Mouse (Mus musculus) small intestine, adult 2 months (tissue): ENCODE data around the gene Hpcal4. TPM values are rescaled to one million over a fixed set of nuclear protein-coding genes. Genes with fewer than 3 reads are reported as not detected.
"Not testable (repeated sequence)": the region's sequence is repeated elsewhere in the genome, so short reads cannot be mapped to it uniquely, and the experiment has no call there.

Experiments used
- H3K27ac ChIP-seq: fragments of 200-500 bp; 2 replicates; pipeline ENCODE4 v1.5.1; 2012; ENCODE audit warnings: low read depth, low read length, control low read depth, inconsistent platforms; ENCODE audit not compliant: insufficient read depth
- H3K27me3 ChIP-seq: fragments of 200-500 bp; 2 replicates; pipeline ENCODE4 v1.6.1; 2012; ENCODE audit warnings: mild to moderate bottlenecking, moderate library complexity, low read length, inconsistent platforms; ENCODE audit not compliant: control insufficient read depth, insufficient read depth
- H3K36me3 ChIP-seq: fragments of 200-500 bp; 2 replicates; pipeline ENCODE4 v1.6.1; 2012; ENCODE audit warnings: mild to moderate bottlenecking, low read length, control low read depth, inconsistent platforms; ENCODE audit not compliant: control insufficient read depth, insufficient read depth
- H3K4me1 ChIP-seq: fragments of 200-500 bp; 2 replicates; pipeline ENCODE4 v1.6.1; 2012; ENCODE audit warnings: low read length, inconsistent platforms, mixed read lengths; ENCODE audit not compliant: control insufficient read depth, insufficient read depth, insufficient read length
- H3K4me3 ChIP-seq: fragments of 200-500 bp; 2 replicates; pipeline ENCODE4 v1.5.1; 2012; ENCODE audit warnings: low read depth, mild to moderate bottlenecking, control low read depth, inconsistent platforms, low read length, moderate library complexity
- CTCF ChIP-seq: fragments of 200-500 bp; IDR thresholded peaks from 2 replicates; pipeline ENCODE4 v1.5.1; 2012; ENCODE audit warnings: low read depth, mild to moderate bottlenecking, control low read depth, inconsistent platforms, low read length, moderate library complexity, mixed read lengths; ENCODE audit not compliant: insufficient replicate concordance, insufficient read length; ENCODE audit errors: extremely low read depth
- POLR2A ChIP-seq: fragments of 200-500 bp; IDR thresholded peaks from 2 replicates; pipeline ENCODE4 v1.6.1; 2012; ENCODE audit warnings: low read depth, mild to moderate bottlenecking, control low read depth, inconsistent platforms, low read length, moderate library complexity
- WGBS: fragments of 180-500 bp; shearing (Covaris S2); methylation state at CpG from one replicate; pipeline ENCODE4 v1.1.7; 2018; 5-methylcytosine and 5-hydroxymethylcytosine counted together
- polyA plus RNA-seq: library from polyadenylated mRNA; depleted of rRNA; stranded (reverse); fragments of >200 nt; gene quantifications from 2 replicates; pipeline ENCODE4 v1.2.3, GENCODE M21; 2012

Hpcal4 gene
- polyA plus RNA-seq, 1 experiment = 0.20 TPM

GRCm38 (mm10) chr4:123155004-123155403 is 28.0 kb upstream of the Hpcal4 start:
- Histone ChIP-seq H3K4me3 (no peak overlapping the region), H3K27ac (no peak overlapping the region), H3K27me3 (no peaks in the 10 kb centered on the region), H3K36me3 (no peaks in the 10 kb centered on the region), H3K4me1 (peaks cover 9% of the 10 kb centered on the region; the same call in 1 of the 2 replicates)
- TF ChIP-seq POLR2A (no peak), CTCF (no peak)
- 5% methylated on average over 4 of the region's 4 CpGs for WGBS

GRCm38 (mm10) chr4:123155427-123155826 is 27.6 kb upstream of the Hpcal4 start:
- H3K27me3 ChIP-seq = no peaks in the 10 kb centered on the region
- no peak for TF ChIP-seq POLR2A
- no peak for TF ChIP-seq CTCF
- no peak overlapping the region for H3K4me3 ChIP-seq
- WGBS = 23% methylated on average over 2 of the region's 2 CpGs
- peaks cover 9% of the 10 kb centered on the region; the same call in 1 of the 2 replicates for H3K4me1 ChIP-seq
- no peak overlapping the region for H3K27ac ChIP-seq
- H3K36me3 ChIP-seq = no peaks in the 10 kb centered on the region

- TF ChIP-seq CTCF (no peak), POLR2A (no peak)
- no peak overlapping the region for H3K27ac ChIP-seq
- no peaks in the 10 kb centered on the region for H3K27me3 ChIP-seq
- H3K36me3 ChIP-seq = no peaks in the 10 kb centered on the region
- H3K4me3 ChIP-seq = no peak overlapping the region
- peaks cover 9% of the 10 kb centered on the region; the same call in 1 of the 2 replicates for H3K4me1 ChIP-seq
Measured at GRCm38 (mm10) chr4:123155840-123156239, 27.2 kb upstream of the Hpcal4 start.

GRCm38 (mm10) chr4:123160571-123160970 is 22.5 kb upstream of the Hpcal4 start:
- peaks cover 7% of the 10 kb centered on the region; the same call in 1 of the 2 replicates for H3K4me1 ChIP-seq
- H3K4me3 ChIP-seq = no peak overlapping the region
- peaks cover 3% of the 10 kb centered on the region; the same call in 1 of the 2 replicates for H3K27me3 ChIP-seq
- TF ChIP-seq POLR2A (no peak), CTCF (no peak)
- WGBS = 74% methylated on average over 6 of the region's 6 CpGs
- no peaks in the 10 kb centered on the region for H3K36me3 ChIP-seq
- H3K27ac ChIP-seq = no peak overlapping the region

DNA sequence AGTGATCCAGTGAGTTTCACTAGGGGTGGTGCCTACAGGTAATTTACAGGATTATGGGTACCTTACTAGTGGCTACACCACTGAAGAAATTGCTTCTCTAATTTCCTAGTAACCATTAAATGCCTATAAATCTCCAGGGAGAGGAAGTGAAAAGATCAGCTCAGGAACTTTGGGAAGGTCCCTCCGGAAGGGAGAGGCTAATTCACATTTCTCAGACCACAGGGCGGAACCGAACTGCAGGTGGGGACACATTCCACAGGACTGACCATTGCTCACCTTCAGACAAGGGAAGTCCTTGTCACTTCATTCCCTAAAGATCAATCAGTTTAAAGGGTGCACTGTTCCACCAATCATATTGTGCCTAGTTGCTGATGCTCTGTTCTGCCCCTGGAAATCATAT is 21.8 kb upstream of the Hpcal4 start:
- WGBS = 76% methylated on average over 3 of the region's 3 CpGs
- not testable (repeated sequence) for H3K4me3 ChIP-seq, H3K27ac ChIP-seq, H3K4me1 ChIP-seq, H3K27me3 ChIP-seq, H3K36me3 ChIP-seq

DNA sequence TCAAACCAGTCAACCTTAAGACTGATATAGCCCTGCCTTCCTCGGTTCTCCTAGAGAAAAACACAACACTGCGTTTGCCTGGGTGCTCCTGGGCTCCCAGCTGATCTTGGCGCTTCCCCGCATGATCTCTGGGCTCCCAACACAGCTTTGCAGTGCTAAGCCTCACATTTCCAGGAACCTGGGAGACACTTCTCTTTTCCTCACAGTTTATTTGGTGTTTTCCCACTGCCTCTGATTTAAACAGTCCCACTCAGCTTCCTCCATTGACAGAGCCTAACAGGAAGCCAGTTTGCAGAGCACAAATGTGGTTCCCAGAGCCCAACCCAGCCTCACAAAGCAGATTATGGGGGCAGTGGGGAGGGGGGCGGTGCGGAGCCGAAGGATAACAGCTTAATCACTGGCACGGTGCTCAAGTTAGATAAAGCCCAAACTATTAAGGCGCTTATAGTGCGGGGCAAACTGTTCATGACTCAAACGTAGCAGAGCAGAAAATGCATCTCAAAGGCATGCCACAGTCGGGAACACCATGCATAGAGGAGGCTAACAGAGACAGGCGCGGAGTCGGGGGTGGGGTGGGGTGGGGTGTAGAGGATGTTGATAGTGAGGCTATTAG is 20.6 kb upstream of the Hpcal4 start:
- H3K4me3 ChIP-seq = no peak overlapping the region
- no peaks in the 10 kb centered on the region for H3K4me1 ChIP-seq
- H3K27me3 ChIP-seq = peaks cover 3% of the 10 kb centered on the region; the same call in 1 of the 2 replicates
- H3K36me3 ChIP-seq = no peaks in the 10 kb centered on the region
- H3K27ac ChIP-seq = no peak overlapping the region
- TF ChIP-seq POLR2A (no peak), CTCF (no peak)
- WGBS = 7% methylated on average over 15 of the region's 15 CpGs

DNA sequence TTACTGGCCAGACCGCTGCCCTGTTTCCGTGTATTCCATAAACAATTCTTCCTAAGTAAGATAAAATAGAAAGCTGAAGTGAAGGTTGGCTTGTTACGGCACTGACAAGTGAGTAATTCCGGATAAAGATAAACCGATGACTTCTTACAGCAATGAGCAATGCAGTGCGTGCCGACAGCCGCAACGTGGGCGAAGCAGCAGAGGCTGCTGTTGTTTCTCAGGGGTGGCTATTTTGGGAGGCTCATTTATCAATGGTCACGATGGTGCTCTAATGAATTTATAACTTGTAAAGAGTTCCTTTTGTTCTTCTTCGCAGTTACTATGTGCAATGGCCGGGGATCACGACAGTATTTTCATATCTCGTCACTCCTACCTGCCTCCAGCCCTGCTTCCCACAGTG is 18.9 kb upstream of the Hpcal4 start:
- H3K4me1 ChIP-seq = no peaks in the 10 kb centered on the region
- no peaks in the 10 kb centered on the region for H3K36me3 ChIP-seq
- H3K4me3 ChIP-seq = no peak overlapping the region
- WGBS = 76% methylated on average over 15 of the region's 15 CpGs
- H3K27ac ChIP-seq = no peak overlapping the region
- H3K27me3 ChIP-seq = peaks cover 3% of the 10 kb centered on the region; the same call in 1 of the 2 replicates
- no peak for TF ChIP-seq CTCF
- TF ChIP-seq POLR2A = no peak
